Mouse (Mus musculus) stomach, embryonic 16.5 days (tissue): ENCODE measurements around the gene Cacna1d. TPM values are rescaled to one million over a fixed set of nuclear protein-coding genes. Genes with fewer than 3 reads are reported as not detected.

ENCODE experiments used
- ATAC-seq: fragments of 200-750 bp; cut with Nextera tagmentation; 2 replicates; pipeline ENCODE4 v1.8.0; 2017; ENCODE audit warnings: moderate number of reproducible peaks, moderate TSS enrichment; ENCODE audit not compliant: insufficient read depth, low FRiP score
- H3K27ac ChIP-seq: fragments of 300-500 bp; sonication (generic); 2 replicates; pipeline ENCODE4 v1.5.1; 2014; ENCODE audit warnings: low read length
- H3K27me3 ChIP-seq: fragments of 300-500 bp; sonication (generic); 2 replicates; pipeline ENCODE4 v1.6.1; 2014; ENCODE audit warnings: low read length, control low read depth, mixed read lengths; ENCODE audit not compliant: control insufficient read depth, insufficient read depth
- H3K36me3 ChIP-seq: fragments of 300-500 bp; sonication (generic); 2 replicates; pipeline ENCODE4 v1.6.1; 2014; ENCODE audit warnings: low read length; ENCODE audit not compliant: control insufficient read depth, insufficient read depth
- H3K4me1 ChIP-seq: fragments of 300-500 bp; sonication (generic); 2 replicates; pipeline ENCODE4 v1.6.1; 2014; ENCODE audit warnings: low read length, control low read depth, mixed read lengths; ENCODE audit not compliant: control insufficient read depth, insufficient read depth
- H3K4me2 ChIP-seq: fragments of 300-500 bp; sonication (generic); 2 replicates; pipeline ENCODE4 v1.6.1; 2014; ENCODE audit warnings: low read depth, low read length, mixed read lengths
- H3K4me3 ChIP-seq: fragments of 300-500 bp; sonication (generic); replicated peaks from 2 replicates; pipeline ENCODE4 v1.5.1; 2014; ENCODE audit warnings: mild to moderate bottlenecking, low read length
- H3K9ac ChIP-seq: fragments of 300-500 bp; sonication (generic); 2 replicates; pipeline ENCODE4 v1.6.1; 2014; ENCODE audit warnings: low read length
- H3K9me3 ChIP-seq: fragments of 300-500 bp; sonication (generic); replicated peaks from 2 replicates; pipeline ENCODE4 v1.6.1; 2016; ENCODE audit warnings: low read length, control low read depth; ENCODE audit not compliant: control insufficient read depth
- WGBS: fragments of 180-500 bp; shearing (Covaris S2); extraction: QIAGEN DNeasy Blood & Tissue Kit; methylation state at CpG from one replicate; pipeline ENCODE4 v1.1.7; 2014; 5-methylcytosine and 5-hydroxymethylcytosine counted together
- polyA plus RNA-seq: library from polyadenylated mRNA; unstranded; fragments of >200 nt; fragmentation: Nextera tagmentation; extraction: Ambion mirVana; gene quantifications from 2 replicates; pipeline ENCODE4 v1.2.1, GENCODE M21; 2015

The Cacna1d gene
- polyA plus RNA-seq, 1 experiment from 2014 or later: 4.2 TPM

DNA sequence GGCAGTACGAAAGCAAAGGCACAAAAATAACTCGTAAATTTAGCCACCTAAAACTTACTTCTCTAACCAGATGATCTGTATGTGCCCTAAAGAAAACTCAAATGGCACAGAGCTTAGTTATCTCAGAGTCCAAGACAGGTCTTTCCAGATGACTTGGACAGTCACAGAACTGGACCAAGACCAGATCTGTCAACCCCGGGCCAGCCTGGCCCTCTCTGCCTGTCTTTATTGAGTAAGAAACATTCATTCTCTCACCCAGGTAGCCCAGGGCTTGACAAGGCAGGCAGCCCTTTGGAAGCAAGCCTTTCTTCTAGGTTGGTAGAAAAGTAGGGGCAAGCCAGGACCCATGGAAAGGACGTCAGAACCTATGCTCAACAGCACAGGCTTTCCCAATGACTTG is 243.6 kb downstream of the Cacna1d start:
- no peak overlapping the region for H3K4me3 ChIP-seq
- no peak overlapping the region for H3K4me2 ChIP-seq
- no peaks in the 10 kb centered on the region for H3K4me1 ChIP-seq
- H3K9ac ChIP-seq: no peak overlapping the region
- H3K27me3 ChIP-seq: no peaks in the 10 kb centered on the region
- no peaks in the 10 kb centered on the region for H3K9me3 ChIP-seq
- H3K36me3 ChIP-seq: no peaks in the 10 kb centered on the region
- H3K27ac ChIP-seq: no peak overlapping the region
- WGBS: 79% methylated on average over 4 of the region's 4 CpGs
- ATAC-seq: no peak

DNA sequence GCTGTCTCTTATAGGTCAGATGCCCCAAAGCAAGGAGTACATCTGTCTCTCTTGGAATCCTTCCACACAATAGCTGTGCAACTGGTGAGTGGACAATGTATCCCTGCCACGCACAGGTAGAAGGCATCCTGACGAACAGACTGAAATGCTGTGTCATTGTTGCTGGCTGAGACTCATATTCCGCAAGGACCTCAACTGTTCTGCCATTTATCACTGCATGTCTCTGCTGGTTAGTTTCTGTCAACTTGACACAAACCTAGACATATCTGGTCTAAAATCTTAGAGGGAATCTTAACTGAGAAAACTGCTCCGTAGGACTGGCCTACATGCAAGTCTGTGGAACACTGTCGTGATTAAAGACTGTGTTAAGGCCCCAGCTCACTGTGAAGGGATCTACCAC is 246.5 kb downstream of the Cacna1d start:
- WGBS: 83% methylated on average over 5 of the region's 5 CpGs
- no peak overlapping the region for H3K27ac ChIP-seq
- H3K36me3 ChIP-seq: no peaks in the 10 kb centered on the region
- H3K4me2 ChIP-seq: no peak overlapping the region
- H3K4me1 ChIP-seq: no peaks in the 10 kb centered on the region
- H3K9ac ChIP-seq: no peak overlapping the region
- ATAC-seq: no peak
- H3K9me3 ChIP-seq: no peaks in the 10 kb centered on the region
- no peaks in the 10 kb centered on the region for H3K27me3 ChIP-seq
- no peak overlapping the region for H3K4me3 ChIP-seq

DNA sequence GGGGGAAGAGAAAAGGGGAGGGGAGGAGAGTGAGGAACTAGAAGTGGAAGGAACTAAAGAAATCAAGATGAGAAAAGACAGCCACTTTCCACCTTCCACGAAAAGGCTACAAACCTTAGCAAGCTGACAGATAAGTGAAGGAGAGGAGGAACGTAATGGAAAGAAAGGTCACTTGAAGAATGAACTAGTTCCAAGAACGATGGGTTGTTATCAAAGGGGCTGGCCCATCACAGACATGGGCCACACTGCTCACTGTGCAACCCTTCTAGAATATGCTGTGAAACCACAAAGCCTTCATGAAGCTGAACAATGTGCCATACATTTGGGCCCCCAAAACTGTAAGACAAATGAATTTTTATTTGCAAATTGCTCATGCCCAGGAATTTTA is 248.4 kb downstream of the Cacna1d start:
- Histone ChIP-seq H3K27ac (no peak overlapping the region), H3K9ac (no peak overlapping the region), H3K9me3 (no peaks in the 10 kb centered on the region), H3K4me3 (no peak overlapping the region), H3K27me3 (no peaks in the 10 kb centered on the region), H3K36me3 (no peaks in the 10 kb centered on the region), H3K4me1 (no peaks in the 10 kb centered on the region), H3K4me2 (no peak overlapping the region)
- 64% methylated on average over 3 of the region's 3 CpGs for WGBS
- no peak for ATAC-seq

DNA sequence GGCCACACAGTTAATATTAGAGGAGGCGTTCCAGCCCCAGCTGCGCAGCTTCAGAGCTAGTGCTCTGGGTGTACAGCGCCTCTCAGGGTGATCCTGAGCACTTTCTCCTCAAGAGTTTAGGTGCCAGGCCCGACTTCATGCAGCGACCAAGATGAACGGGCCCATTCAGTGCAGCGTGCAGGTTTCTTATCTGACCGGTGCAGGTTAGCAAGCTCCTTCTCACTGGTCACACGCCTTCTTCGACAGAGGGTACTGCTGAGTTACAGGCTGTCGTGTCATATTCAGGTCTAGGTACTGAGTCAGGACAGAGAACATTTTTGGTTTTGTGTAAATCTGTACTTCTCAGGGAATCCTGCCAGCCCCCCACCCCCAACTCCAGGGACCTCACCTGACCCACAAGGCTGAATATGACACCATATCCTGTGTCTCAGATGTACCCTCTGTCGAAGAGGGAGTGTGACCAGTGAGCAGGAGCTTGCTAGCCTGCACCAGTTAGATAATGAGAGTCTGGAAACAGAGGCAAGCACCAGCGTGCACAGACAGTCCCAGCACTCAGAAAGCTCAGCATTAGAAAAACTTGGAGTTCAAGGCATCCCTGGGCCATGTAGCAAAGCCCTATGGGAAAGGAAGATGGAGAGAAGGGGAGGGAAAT is 249.0 kb downstream of the Cacna1d start:
- H3K9ac ChIP-seq: no peak overlapping the region
- no peaks in the 10 kb centered on the region for H3K9me3 ChIP-seq
- H3K4me1 ChIP-seq: no peaks in the 10 kb centered on the region
- H3K36me3 ChIP-seq: no peaks in the 10 kb centered on the region
- ATAC-seq: peak; percentile 64; the same call in 1 of the 2 replicates
- H3K4me2 ChIP-seq: no peak overlapping the region
- WGBS: 78% methylated on average over 13 of the region's 13 CpGs
- H3K27me3 ChIP-seq: no peaks in the 10 kb centered on the region
- H3K27ac ChIP-seq: no peak overlapping the region
- no peak overlapping the region for H3K4me3 ChIP-seq

DNA sequence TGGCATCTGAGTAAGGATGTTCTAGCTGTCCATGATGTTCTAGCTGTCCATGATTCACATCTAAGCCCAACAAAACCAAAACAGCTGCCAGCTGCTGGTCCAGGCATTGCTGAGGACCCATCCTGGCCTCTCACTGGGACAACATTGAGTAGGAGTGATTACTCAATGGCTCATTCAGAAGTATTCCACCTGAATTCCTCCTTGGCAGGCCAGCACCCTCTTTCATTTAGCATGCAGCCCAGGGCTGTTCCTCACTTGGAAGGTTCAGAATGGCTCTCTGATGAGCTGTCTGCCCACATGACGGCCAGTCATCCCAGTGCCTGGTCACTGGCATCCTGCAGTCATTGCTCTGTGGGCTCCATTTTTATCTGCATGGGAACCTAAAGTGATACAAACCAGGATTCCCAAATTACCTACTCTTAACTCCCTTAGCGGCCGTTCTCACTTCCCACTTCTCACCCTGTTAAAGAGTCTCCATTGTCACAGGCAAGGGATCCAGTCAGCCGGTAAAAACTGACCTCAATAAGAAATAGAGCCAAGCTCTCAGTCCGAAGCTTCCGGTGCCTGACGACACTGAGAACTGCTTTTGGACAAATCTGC is 250.2 kb downstream of the Cacna1d start:
- no peaks in the 10 kb centered on the region for H3K4me1 ChIP-seq
- H3K9me3 ChIP-seq: no peaks in the 10 kb centered on the region
- no peak overlapping the region for H3K4me2 ChIP-seq
- H3K27ac ChIP-seq: no peak overlapping the region
- H3K27me3 ChIP-seq: no peaks in the 10 kb centered on the region
- ATAC-seq: no peak
- no peaks in the 10 kb centered on the region for H3K36me3 ChIP-seq
- 87% methylated on average over 7 of the region's 7 CpGs for WGBS
- H3K4me3 ChIP-seq: no peak overlapping the region
- no peak overlapping the region for H3K9ac ChIP-seq

DNA sequence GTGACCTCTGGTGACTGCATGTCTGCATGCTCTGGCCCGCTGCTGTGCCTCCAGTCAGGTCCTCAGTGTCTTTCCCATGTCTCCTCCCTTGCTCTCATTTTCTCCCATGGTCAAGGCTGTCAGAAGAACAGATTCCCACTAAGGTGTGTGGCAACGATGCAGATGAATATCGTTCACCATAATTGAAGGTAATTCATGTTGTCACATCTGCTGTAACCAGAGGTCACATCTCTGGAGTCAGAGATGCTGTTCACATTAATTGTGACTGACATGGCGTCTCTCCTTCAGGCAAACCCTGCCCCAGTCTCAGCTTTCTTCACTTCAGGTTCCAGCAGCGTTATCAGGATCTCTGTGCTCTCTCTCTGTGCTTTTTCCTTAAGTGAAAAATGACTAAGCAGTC is 252.4 kb downstream of the Cacna1d start:
- 92% methylated on average over 5 of the region's 5 CpGs for WGBS
- ATAC-seq: no peak
- no peaks in the 10 kb centered on the region for H3K27me3 ChIP-seq
- no peak overlapping the region for H3K27ac ChIP-seq
- H3K4me3 ChIP-seq: no peak overlapping the region
- H3K9ac ChIP-seq: no peak overlapping the region
- no peaks in the 10 kb centered on the region for H3K36me3 ChIP-seq
- H3K4me1 ChIP-seq: no peaks in the 10 kb centered on the region
- no peaks in the 10 kb centered on the region for H3K9me3 ChIP-seq
- no peak overlapping the region for H3K4me2 ChIP-seq

DNA sequence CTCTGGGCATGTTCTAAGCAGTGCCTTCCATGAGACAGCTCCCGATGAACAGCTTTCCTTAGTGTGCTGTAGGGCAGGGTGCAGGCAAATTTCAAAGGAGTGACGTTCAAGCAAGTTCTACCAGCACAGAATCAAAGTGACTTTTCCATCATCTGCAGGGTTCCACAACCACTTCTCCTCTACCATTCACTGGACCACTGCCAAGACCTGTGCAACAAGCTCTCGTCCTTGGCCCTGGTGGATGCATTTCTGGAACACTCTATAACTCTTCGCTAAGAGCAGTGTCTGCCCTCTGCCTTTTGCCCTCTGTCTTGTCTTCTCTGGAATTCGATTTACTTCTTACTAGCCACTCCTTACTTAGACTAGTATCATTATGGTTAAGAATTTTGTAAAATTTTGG is 266.1 kb downstream of the Cacna1d start:
- 71% methylated on average over 5 of the region's 5 CpGs for WGBS
- Histone ChIP-seq H3K4me3 (no peak overlapping the region), H3K27me3 (no peaks in the 10 kb centered on the region), H3K36me3 (no peaks in the 10 kb centered on the region), H3K4me1 (no peaks in the 10 kb centered on the region), H3K4me2 (no peak overlapping the region), H3K9ac (no peak overlapping the region), H3K9me3 (no peaks in the 10 kb centered on the region), H3K27ac (no peak overlapping the region)
- no peak for ATAC-seq

DNA sequence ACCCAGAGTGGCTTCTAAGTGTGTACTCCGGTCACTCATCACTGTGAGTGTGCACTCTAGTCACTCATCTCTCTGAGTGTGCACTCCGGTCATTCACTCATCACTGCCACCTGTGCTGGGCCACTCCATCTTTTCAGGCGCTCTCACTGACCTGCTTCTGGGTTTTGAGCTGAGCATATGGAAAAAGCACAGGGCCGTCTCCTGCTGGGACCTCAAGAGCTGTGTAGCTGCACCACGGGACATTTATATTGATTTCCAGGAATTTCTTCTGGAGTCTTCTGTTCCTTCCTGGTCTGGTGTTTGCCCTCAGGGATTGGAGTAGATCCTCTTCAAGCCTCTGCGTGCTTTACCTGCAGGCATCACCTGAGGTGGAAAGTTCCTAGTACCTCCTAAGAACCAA is 269.2 kb downstream of the Cacna1d start:
- Histone ChIP-seq H3K27me3 (no peaks in the 10 kb centered on the region), H3K9me3 (no peaks in the 10 kb centered on the region), H3K4me2 (no peak overlapping the region), H3K4me3 (no peak overlapping the region), H3K4me1 (no peaks in the 10 kb centered on the region), H3K9ac (no peak overlapping the region), H3K27ac (no peak overlapping the region), H3K36me3 (no peaks in the 10 kb centered on the region)
- WGBS: 88% methylated on average over 6 of the region's 6 CpGs
- ATAC-seq: no peak

DNA sequence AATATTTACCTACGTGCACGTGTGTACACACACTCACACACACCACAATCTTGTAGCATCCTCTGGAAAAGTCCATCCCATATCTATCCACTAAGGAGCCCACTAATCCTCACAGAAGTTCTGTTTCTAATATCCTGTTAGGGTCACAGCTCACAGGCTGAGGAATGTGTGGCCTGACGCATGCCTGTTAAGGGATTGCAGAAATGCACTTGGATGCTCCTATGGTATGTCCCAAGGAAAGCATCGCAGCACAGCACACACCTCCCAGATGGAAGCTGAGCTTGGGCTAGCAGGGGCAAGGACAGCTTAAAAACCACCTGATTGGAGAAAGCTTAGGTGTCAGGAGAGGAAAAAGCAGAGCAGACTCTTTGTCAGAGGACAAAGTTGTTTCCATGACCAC is 271.4 kb downstream of the Cacna1d start:
- Histone ChIP-seq H3K4me1 (no peaks in the 10 kb centered on the region), H3K4me2 (no peak overlapping the region), H3K9ac (no peak overlapping the region), H3K27ac (no peak overlapping the region), H3K4me3 (no peak overlapping the region), H3K36me3 (no peaks in the 10 kb centered on the region), H3K9me3 (no peaks in the 10 kb centered on the region), H3K27me3 (no peaks in the 10 kb centered on the region)
- 76% methylated on average over 4 of the region's 4 CpGs for WGBS
- ATAC-seq: no peak
